Mouse (Mus musculus): ENCODE data around the gene Rnls. TPM values are rescaled to one million over a fixed set of nuclear protein-coding genes. Genes with fewer than 3 reads are reported as not detected.
"Not testable (repeated sequence)": the region's sequence is repeated elsewhere in the genome, so short reads cannot be mapped to it uniquely, and the experiment has no call there.

Rnls gene
- polyA plus RNA-seq (2015; fragmentation: Nextera tagmentation; extraction: Ambion mirVana) = 5.9 and 6.4 TPM in 2 replicates

GRCm38 (mm10) chr19:33391651-33392382 lies at the start of gene Rnls:
Rnls (minus strand) TSS chr19:33392295.
- peak within 1 kb of the TSS; percentile 68 for H3K4me3 ChIP-seq (replicated peaks)

DNA sequence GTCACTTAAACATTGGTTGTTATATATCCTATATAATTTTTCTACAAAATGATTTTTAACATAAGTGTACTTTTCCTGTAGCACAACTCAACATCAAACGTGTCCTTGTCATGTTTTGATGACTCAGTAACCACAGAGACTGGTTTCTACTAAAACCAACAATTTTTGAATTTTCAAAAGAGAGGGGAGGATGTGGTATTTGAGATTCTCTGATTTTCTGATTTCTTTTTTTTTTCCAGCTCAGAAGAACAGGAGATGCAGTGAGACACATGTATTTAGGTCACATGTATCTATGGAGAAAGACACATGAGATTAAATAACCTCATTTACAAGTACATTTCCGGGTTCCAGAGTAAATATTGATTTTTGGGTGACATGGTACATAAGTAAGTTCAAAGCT lies 37.4 kb upstream of the Rnls start:
- no peak overlapping the region for H3K27ac ChIP-seq
- no peaks in the 10 kb centered on the region for H3K9me3 ChIP-seq
- H3K36me3 ChIP-seq = no peaks in the 10 kb centered on the region
- 38% methylated on average over 2 of the region's 2 CpGs for WGBS
- H3K4me3 ChIP-seq (replicated peaks) = no peak overlapping the region
- no peak overlapping the region for H3K4me2 ChIP-seq (replicated peaks)
- H3K4me1 ChIP-seq (replicated peaks) = no peaks in the 10 kb centered on the region
- no peak for ATAC-seq
- H3K9ac ChIP-seq = no peak overlapping the region
- no peaks in the 10 kb centered on the region for H3K27me3 ChIP-seq (replicated peaks)

More at GRCm38 (mm10) chr19:33391651-33392382, at the start of gene Rnls:
- no peaks in the 10 kb centered on the region for H3K36me3 ChIP-seq
- H3K9ac ChIP-seq = peak within 1 kb of the TSS; percentile 77
- no peaks in the 10 kb centered on the region for H3K27me3 ChIP-seq (replicated peaks)
- no peaks in the 10 kb centered on the region for H3K4me1 ChIP-seq (replicated peaks)
- H3K4me2 ChIP-seq (replicated peaks) = peak within 1 kb of the TSS; percentile 88
- H3K9me3 ChIP-seq = no peaks in the 10 kb centered on the region
- peak; percentile 99 for ATAC-seq
- WGBS = 2% methylated on average over 48 of the region's 48 CpGs
- peak within 1 kb of the TSS; percentile 88 for H3K27ac ChIP-seq

- not testable (repeated sequence) for H3K4me3 ChIP-seq (replicated peaks); H3K36me3 ChIP-seq; H3K9me3 ChIP-seq; H3K27me3 ChIP-seq (replicated peaks); H3K4me1 ChIP-seq (replicated peaks); ATAC-seq; H3K9ac ChIP-seq; H3K4me2 ChIP-seq (replicated peaks); H3K27ac ChIP-seq
- WGBS = 85% methylated on average over 9 of the region's 9 CpGs
Measured at GRCm38 (mm10) chr19:33419368-33419767, 27.3 kb upstream of the Rnls start.

GRCm38 (mm10) chr19:33380825-33381224 lies 11.3 kb downstream of the Rnls start:
- Histone ChIP-seq H3K4me2 (replicated peaks) (no peak overlapping the region), H3K36me3 (no peaks in the 10 kb centered on the region), H3K4me1 (replicated peaks) (no peaks in the 10 kb centered on the region), H3K9me3 (no peaks in the 10 kb centered on the region), H3K9ac (no peak overlapping the region), H3K27ac (no peak overlapping the region), H3K27me3 (replicated peaks) (no peaks in the 10 kb centered on the region), H3K4me3 (replicated peaks) (no peak overlapping the region)
- 74% methylated on average over 2 of the region's 2 CpGs for WGBS
- no peak for ATAC-seq

GRCm38 (mm10) chr19:33380386-33380785 lies 11.7 kb downstream of the Rnls start:
- Histone ChIP-seq H3K27ac (no peak overlapping the region), H3K4me3 (replicated peaks) (no peak overlapping the region), H3K4me2 (replicated peaks) (no peak overlapping the region), H3K9me3 (no peaks in the 10 kb centered on the region), H3K9ac (no peak overlapping the region), H3K4me1 (replicated peaks) (no peaks in the 10 kb centered on the region), H3K27me3 (replicated peaks) (no peaks in the 10 kb centered on the region), H3K36me3 (no peaks in the 10 kb centered on the region)
- 10% methylated on average over 3 of the region's 3 CpGs for WGBS
- no peak for ATAC-seq

- Histone ChIP-seq H3K4me3 (replicated peaks) (no peak overlapping the region), H3K27ac (no peak overlapping the region), H3K27me3 (replicated peaks) (no peaks in the 10 kb centered on the region), H3K9ac (no peak overlapping the region), H3K4me2 (replicated peaks) (no peak overlapping the region), H3K9me3 (no peaks in the 10 kb centered on the region), H3K36me3 (no peaks in the 10 kb centered on the region), H3K4me1 (replicated peaks) (no peaks in the 10 kb centered on the region)
- ATAC-seq = no peak
- WGBS = 67% methylated on average over 2 of the region's 2 CpGs
Measured at GRCm38 (mm10) chr19:33368808-33369207, 23.3 kb downstream of the Rnls start.

- Histone ChIP-seq H3K4me1 (replicated peaks) (no peaks in the 10 kb centered on the region), H3K4me2 (replicated peaks) (no peak overlapping the region), H3K9ac (no peak overlapping the region), H3K36me3 (no peaks in the 10 kb centered on the region), H3K9me3 (no peaks in the 10 kb centered on the region), H3K4me3 (replicated peaks) (no peak overlapping the region), H3K27me3 (replicated peaks) (no peaks in the 10 kb centered on the region), H3K27ac (no peak overlapping the region)
- WGBS = 6% methylated on average over 3 of the region's 3 CpGs
- ATAC-seq = peak; percentile 70; the same call in 1 of the 2 replicates
Measured at GRCm38 (mm10) chr19:33366661-33367060, 25.4 kb downstream of the Rnls start.

DNA sequence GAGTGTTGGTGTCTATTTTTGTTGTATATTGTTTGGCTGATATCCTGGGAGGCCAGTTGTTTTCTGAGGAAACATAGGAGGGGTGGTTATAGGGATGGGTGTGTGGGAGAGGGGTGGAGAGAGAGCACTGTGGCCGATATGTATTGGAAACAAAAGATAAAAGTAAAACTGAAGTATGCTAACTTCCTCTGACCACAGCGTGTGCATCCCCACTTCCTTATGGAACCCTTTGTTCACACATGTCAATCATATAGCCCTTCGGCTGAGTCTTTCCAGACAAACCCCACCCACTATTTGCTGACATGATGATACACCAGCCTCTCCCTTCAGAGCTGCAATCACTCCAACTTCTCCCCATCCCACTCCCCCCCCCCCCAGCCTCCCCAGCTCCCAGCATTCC lies 35.1 kb downstream of the Rnls start:
- Histone ChIP-seq H3K9ac (no peak overlapping the region), H3K27me3 (replicated peaks) (no peaks in the 10 kb centered on the region), H3K4me2 (replicated peaks) (no peak overlapping the region), H3K4me1 (replicated peaks) (no peaks in the 10 kb centered on the region), H3K36me3 (no peaks in the 10 kb centered on the region), H3K4me3 (replicated peaks) (no peak overlapping the region), H3K9me3 (no peaks in the 10 kb centered on the region), H3K27ac (no peak overlapping the region)
- no peak for ATAC-seq
- WGBS = 62% methylated on average over 3 of the region's 3 CpGs

DNA sequence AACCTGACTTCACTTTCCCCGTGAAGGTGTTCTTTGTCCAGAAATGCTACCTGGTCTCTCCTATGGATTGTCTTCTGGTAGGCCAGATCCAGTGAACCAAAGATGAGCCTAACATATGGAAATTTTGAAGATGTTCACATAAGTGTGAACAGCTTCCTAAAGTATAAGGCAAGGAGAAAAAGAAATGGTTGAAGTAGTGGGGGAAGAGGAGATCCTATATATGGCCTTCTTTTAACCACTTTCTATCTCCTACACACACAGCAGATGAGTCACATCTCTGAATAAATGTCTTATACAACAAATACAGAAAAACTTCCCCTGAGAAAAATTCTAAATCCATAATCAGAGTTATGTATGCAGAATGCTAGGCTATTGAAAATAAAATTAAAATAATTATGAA lies 52.0 kb downstream of the Rnls start:
- Histone ChIP-seq H3K36me3 (no peaks in the 10 kb centered on the region), H3K4me3 (replicated peaks) (no peak overlapping the region), H3K9ac (no peak overlapping the region), H3K27ac (no peak overlapping the region), H3K9me3 (no peaks in the 10 kb centered on the region), H3K4me1 (replicated peaks) (no peaks in the 10 kb centered on the region), H3K4me2 (replicated peaks) (no peak overlapping the region), H3K27me3 (replicated peaks) (no peaks in the 10 kb centered on the region)
- ATAC-seq = no peak
- WGBS = 89% methylated on average over 1 of the region's 1 CpGs

- no peaks in the 10 kb centered on the region for H3K27me3 ChIP-seq (replicated peaks)
- no peaks in the 10 kb centered on the region for H3K4me1 ChIP-seq (replicated peaks)
- no peaks in the 10 kb centered on the region for H3K36me3 ChIP-seq
- H3K4me2 ChIP-seq (replicated peaks) = no peak overlapping the region
- H3K27ac ChIP-seq = no peak overlapping the region
- WGBS = 54% methylated on average over 4 of the region's 4 CpGs
- no peaks in the 10 kb centered on the region for H3K9me3 ChIP-seq
- ATAC-seq = no peak
- H3K4me3 ChIP-seq (replicated peaks) = no peak overlapping the region
- no peak overlapping the region for H3K9ac ChIP-seq
Measured at GRCm38 (mm10) chr19:33326706-33327641, 65.1 kb downstream of the Rnls start.

DNA sequence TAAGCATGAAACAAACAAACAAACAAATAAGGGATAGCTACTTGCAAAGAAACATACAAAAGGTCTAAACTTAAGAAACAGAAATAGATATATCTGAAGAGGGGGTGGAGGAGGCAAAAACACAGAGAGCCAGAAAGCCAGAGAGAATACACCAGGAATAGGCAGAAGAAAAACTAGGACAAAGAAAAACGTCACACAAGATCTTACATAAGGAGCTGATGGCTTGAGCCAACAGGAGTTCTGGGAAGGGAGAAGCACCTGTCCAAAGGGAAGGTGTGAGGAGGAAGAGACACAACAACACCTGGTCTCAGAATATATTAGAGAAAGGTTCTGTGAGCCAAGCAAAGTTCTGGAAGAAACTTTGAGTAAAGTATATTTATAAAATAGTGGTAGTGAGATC lies 73.3 kb downstream of the Rnls start:
- H3K4me1 ChIP-seq (replicated peaks) = no peaks in the 10 kb centered on the region
- H3K9me3 ChIP-seq = no peaks in the 10 kb centered on the region
- no peak for ATAC-seq
- H3K4me3 ChIP-seq (replicated peaks) = no peak overlapping the region
- no peaks in the 10 kb centered on the region for H3K36me3 ChIP-seq
- H3K27ac ChIP-seq = no peak overlapping the region
- no peak overlapping the region for H3K4me2 ChIP-seq (replicated peaks)
- H3K9ac ChIP-seq = no peak overlapping the region
- WGBS = 66% methylated on average over 1 of the region's 1 CpGs
- no peaks in the 10 kb centered on the region for H3K27me3 ChIP-seq (replicated peaks)

DNA sequence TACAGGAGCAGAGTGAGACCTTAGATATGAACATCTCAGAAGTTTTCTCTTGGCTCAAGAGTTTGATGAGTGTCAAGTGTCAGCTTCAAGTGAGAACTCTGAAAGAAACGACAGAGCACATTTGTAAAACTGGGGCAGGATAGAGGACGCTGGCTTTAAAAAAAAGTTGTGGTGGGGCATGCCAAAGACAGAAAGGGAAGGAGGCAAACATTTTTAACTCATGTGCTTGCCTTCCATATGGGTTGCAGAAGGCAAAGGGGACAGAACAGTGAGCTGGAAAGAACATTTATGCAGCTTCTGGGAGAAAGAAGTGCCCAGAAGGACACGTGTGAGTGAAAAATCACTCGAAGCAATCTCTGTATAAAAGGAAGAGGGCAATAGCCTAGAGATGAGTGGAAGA lies 75.0 kb downstream of the Rnls start:
- Histone ChIP-seq H3K9me3 (no peaks in the 10 kb centered on the region), H3K4me3 (replicated peaks) (no peak overlapping the region), H3K9ac (no peak overlapping the region), H3K4me1 (replicated peaks) (no peaks in the 10 kb centered on the region), H3K36me3 (no peaks in the 10 kb centered on the region), H3K4me2 (replicated peaks) (no peak overlapping the region), H3K27ac (no peak overlapping the region), H3K27me3 (replicated peaks) (no peaks in the 10 kb centered on the region)
- WGBS = 58% methylated on average over 4 of the region's 4 CpGs
- ATAC-seq = no peak
